Mouse (Mus musculus): ENCODE measurements around the gene Crbn. TPM values are rescaled to one million over a fixed set of nuclear protein-coding genes. Genes with fewer than 3 reads are reported as not detected.

Gene Crbn
- polyA plus RNA-seq (2015; fragmentation: Illumina TruSeq; extraction: RNeasy Lipid Tissue Mini Kit (QIAGEN cat#74804); ENCODE audit: insufficient read depth, low replicate concordance), result 87.7 TPM

DNA sequence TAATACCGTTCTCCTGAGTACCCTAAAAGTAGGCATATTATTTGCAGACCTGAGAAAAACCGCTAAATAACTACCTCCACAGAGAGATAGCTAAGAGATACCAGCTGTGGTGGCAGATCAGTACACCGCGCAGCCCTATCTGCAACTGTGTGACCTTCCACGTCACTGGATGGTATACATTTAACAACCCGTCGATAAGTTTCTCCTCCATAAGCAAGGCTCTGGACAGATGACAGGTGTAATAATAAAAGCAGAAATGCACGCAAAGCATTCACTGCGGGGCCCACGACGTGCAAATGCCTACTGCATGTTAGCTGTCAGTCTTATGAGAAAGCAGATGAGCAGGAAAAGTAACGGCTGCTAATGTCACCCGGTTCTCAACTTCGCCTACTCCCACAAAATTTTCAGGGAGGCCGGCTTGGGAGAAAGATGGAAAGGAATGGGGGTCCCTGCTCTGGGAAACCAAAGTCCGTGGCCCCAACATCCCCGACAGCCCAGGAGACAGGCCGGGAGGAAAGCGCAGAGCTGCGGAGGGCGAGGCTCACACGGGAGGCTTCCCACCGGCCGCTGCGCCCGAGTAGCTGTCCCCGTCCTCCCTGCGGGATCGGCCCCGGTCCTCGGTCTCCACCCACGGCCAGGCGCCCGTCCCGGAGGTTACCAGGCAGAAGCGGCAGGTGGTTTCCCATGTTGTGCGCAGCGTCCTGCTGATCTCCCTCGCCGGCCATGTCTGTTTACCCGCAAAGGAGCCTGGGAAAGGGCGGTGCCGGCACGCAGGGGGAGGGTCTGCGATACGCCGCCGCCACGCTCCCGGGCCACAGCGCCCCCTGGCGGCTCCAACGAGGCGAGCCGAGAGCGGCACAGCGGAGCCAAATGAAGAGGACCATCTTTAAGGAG, at the start of gene Crbn:
TSS of gene Crbn (minus strand) at position 745 of the 894 bp plus-strand sequence.

GRCm38 (mm10) chr6:106768640-106769289, 31.1 kb downstream of the Crbn start, which contains the start of gene Trnt1:
TSS of gene Trnt1 (plus strand) at chr6:106769120.

DNA sequence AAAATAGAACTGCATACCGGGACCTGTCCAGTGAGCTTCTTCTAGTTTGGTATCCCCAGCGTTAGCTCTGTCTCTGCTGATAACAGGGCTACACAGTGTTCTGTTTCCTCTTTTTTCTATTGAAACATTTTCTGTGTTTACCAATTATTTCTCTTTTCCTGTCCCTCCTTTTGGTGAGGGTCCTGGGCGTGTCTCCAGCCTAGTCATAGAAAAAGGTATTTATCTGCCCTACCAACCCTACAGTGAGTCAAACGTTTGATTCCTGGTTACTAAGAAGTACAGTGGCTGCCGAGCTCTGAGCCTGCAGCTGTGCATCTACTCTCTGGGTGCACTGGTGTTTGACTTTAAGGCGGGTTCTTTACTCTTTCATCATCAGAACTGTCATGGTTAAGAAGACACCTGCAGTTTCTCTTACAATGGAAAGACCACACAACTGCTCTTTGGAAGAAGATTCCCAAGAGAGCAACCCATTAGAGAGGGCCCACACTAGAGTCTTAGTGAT, 50.9 kb downstream of the Crbn start, which contains the start of gene Il5ra:
TSS of gene Il5ra (minus strand) at position 151 of the 502 bp plus-strand sequence.

Other genes starting within 250 kb of the Crbn start
- gene Il5ra, start 51.0 kb downstream of the Crbn start, polyA plus RNA-seq (2015; fragmentation: Illumina TruSeq; extraction: RNeasy Lipid Tissue Mini Kit (QIAGEN cat#74804); ENCODE audit: insufficient read depth, low replicate concordance), result 26.4 TPM
- 81.2 TPM for gene Trnt1, start 31.0 kb downstream of the Crbn start, polyA plus RNA-seq (2015; fragmentation: Illumina TruSeq; extraction: RNeasy Lipid Tissue Mini Kit (QIAGEN cat#74804); ENCODE audit: insufficient read depth, low replicate concordance)

All from spleen, adult 10 weeks (tissue).